Mouse (Mus musculus) embryonic facial prominence, embryonic 11.5 days (tissue): ENCODE measurements around the gene Ddx20. TPM values are rescaled to one million over a fixed set of nuclear protein-coding genes. Genes with fewer than 3 reads are reported as not detected.

Source experiments
- ATAC-seq: fragments of 200-750 bp; cut with Nextera tagmentation; replicated peaks from 2 replicates; pipeline ENCODE4 v1.8.0; 2017; ENCODE audit warnings: low read depth; ENCODE audit not compliant: insufficient number of reproducible peaks, low FRiP score, low TSS enrichment
- DNase-seq: peaks from one replicate; pipeline ENCODE4 v3.0.0-alpha.2; 2015; ENCODE audit warnings: low spot score
- H3K27ac ChIP-seq: fragments of 300-500 bp; sonication (generic); replicated peaks from 2 replicates; pipeline ENCODE4 v1.5.1; 2014; ENCODE audit warnings: mild to moderate bottlenecking, low read depth, low read length, control low read depth
- H3K27me3 ChIP-seq: fragments of 300-500 bp; sonication (generic); 2 replicates; pipeline ENCODE4 v1.6.1; 2014; ENCODE audit warnings: mild to moderate bottlenecking, low read length, moderate library complexity, mixed read lengths; ENCODE audit not compliant: control insufficient read depth, insufficient read depth
- H3K36me3 ChIP-seq: fragments of 300-500 bp; sonication (generic); replicated peaks from 2 replicates; pipeline ENCODE4 v1.6.1; 2014; ENCODE audit warnings: low read depth, mild to moderate bottlenecking, low read length, moderate library complexity, mixed read lengths; ENCODE audit not compliant: control insufficient read depth, insufficient read depth
- H3K4me1 ChIP-seq: fragments of 300-500 bp; sonication (generic); 2 replicates; pipeline ENCODE4 v1.6.1; 2014; ENCODE audit warnings: low read length, mixed read lengths; ENCODE audit not compliant: control insufficient read depth, insufficient read depth
- H3K4me2 ChIP-seq: fragments of 300-500 bp; sonication (generic); 2 replicates; pipeline ENCODE4 v1.6.1; 2014; ENCODE audit warnings: low read depth, mild to moderate bottlenecking, control low read depth, low read length, moderate library complexity
- H3K4me3 ChIP-seq: fragments of 300-500 bp; sonication (generic); 2 replicates; pipeline ENCODE4 v1.5.1; 2014; ENCODE audit warnings: low read depth, low read length, control low read depth
- H3K9ac ChIP-seq: fragments of 300-500 bp; sonication (generic); replicated peaks from 2 replicates; pipeline ENCODE4 v1.6.1; 2014; ENCODE audit warnings: mild to moderate bottlenecking, control low read depth, low read length
- H3K9me3 ChIP-seq: fragments of 300-500 bp; sonication (generic); replicated peaks from 2 replicates; pipeline ENCODE4 v1.6.1; 2016; ENCODE audit warnings: mild to moderate bottlenecking, low read length, inconsistent platforms, mixed read lengths; ENCODE audit not compliant: control insufficient read depth
- WGBS: fragments of 180-500 bp; shearing (Covaris S2); extraction: QIAGEN DNeasy Blood & Tissue Kit; methylation state at CpG from one replicate; pipeline ENCODE4 v1.1.7; 2014; 5-methylcytosine and 5-hydroxymethylcytosine counted together
- polyA plus RNA-seq: library from polyadenylated mRNA; unstranded; fragments of >200 nt; fragmentation: Nextera tagmentation; extraction: Ambion mirVana; gene quantifications from 2 replicates; pipeline ENCODE4 v1.2.1, GENCODE M21; 2014

Gene Ddx20
- polyA plus RNA-seq, 1 experiment from 2014 or later = 56.8 TPM

DNA sequence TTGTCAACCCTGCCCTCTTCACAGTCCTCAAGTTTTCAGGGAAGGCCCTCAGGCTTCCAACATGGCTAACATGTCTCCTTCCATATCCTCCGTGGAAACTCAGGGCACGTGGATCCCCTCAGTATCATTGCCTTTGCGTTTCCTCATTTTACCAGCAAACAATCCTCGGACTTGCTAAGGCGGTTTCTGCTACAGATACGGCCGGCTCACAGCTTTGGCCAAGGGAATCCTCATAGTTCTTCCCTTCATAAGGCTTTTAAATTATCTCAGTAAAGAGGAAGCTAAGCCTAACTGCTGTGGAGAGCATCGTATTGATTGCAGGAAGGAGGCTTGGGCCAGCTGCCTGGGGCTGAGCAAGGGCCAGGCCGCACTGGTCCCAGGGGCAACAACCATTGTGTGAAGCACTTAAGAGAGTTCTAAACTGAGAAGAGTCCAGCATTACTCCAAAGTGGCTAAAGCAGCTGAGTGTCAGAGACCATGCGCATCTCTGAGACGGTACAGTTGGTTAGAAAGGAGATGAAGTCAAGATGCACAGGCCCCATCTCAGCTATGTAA is 32.3 kb downstream of the Ddx20 start:
- no peak overlapping the region for H3K4me2 ChIP-seq
- no peaks in the 10 kb centered on the region for H3K4me1 ChIP-seq
- H3K36me3 ChIP-seq = no peaks in the 10 kb centered on the region
- ATAC-seq (no peak), DNase-seq (no peak)
- 88% methylated on average over 11 of the region's 11 CpGs for WGBS
- H3K27ac ChIP-seq = no peak overlapping the region
- H3K4me3 ChIP-seq = no peak overlapping the region
- no peaks in the 10 kb centered on the region for H3K9me3 ChIP-seq
- no peak overlapping the region for H3K9ac ChIP-seq
- H3K27me3 ChIP-seq = no peaks in the 10 kb centered on the region

DNA sequence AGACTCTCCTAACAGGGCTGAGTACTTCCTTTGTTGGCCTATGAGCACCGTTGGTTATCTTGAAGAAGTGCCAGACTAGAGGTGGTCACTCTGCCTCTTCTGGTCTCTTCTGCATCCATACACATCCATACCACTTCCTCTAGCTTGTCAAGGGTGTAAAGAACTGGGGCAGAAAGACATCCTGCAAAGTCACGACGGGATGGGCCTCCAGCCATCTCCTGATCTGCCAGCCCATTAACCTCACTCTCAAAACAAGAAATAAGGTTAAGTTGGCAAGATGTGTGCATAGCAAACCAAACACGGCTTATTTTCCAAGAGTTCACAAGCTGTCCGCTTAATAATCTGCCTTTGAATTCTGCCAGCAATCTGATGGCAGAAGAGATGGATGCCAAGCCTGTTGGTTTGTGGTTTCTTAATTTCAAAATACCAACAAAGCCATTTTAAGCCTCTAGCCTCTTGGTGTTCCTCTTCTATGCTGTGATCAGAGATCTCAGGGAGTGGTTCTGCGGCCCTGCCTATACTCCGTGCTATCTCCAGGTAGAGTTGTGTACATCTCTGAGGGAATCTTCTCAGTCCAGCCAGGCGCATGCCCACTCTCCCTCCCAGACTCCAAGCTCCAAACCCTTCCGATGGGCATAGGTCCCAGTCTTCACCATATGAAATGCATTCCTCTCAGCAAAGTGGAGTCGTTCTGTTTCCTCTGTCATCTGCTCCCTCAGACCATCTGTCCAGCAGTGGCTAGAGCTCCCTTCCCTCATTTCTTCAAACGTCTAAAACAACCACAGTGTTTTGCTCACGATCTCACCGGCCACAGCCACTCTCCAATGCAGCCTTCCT is 33.6 kb downstream of the Ddx20 start:
- ATAC-seq (no peak), DNase-seq (no peak)
- Histone ChIP-seq H3K9me3 (no peaks in the 10 kb centered on the region), H3K4me3 (no peak overlapping the region), H3K9ac (no peak overlapping the region), H3K4me2 (no peak overlapping the region), H3K27ac (no peak overlapping the region), H3K27me3 (no peaks in the 10 kb centered on the region), H3K36me3 (no peaks in the 10 kb centered on the region), H3K4me1 (no peaks in the 10 kb centered on the region)
- 89% methylated on average over 13 of the region's 13 CpGs for WGBS

- no peak for DNase-seq
- no peaks in the 10 kb centered on the region for H3K4me1 ChIP-seq
- no peaks in the 10 kb centered on the region for H3K36me3 ChIP-seq
- ATAC-seq = no peak
- no peak overlapping the region for H3K9ac ChIP-seq
- no peak overlapping the region for H3K4me2 ChIP-seq
- H3K27ac ChIP-seq = no peak overlapping the region
- H3K9me3 ChIP-seq = no peaks in the 10 kb centered on the region
- no peaks in the 10 kb centered on the region for H3K27me3 ChIP-seq
- 76% methylated on average over 8 of the region's 8 CpGs for WGBS
- H3K4me3 ChIP-seq = no peak overlapping the region
Observed at GRCm38 (mm10) chr3:105648889-105649567, 38.3 kb downstream of the Ddx20 start.

DNA sequence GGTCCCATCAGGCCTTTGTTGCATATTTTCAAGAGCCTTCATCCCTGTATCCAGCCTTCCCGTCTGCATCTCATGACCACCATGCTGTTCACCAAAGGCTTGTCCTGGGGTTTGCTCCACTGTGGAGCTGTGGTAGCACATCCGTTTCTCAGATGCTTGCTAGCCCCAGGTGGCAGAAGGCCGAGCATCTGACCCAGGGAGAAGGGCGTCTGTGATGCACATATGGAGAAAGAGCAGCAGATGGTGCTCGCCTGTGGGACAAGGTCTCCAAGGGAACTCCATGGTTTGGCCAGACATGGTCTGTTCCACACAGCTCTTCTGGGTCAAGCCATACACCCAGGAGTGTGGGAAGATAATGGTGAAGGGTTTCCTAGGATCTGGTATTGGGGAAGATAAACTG is 43.8 kb downstream of the Ddx20 start:
- Histone ChIP-seq H3K9ac (no peak overlapping the region), H3K4me3 (no peak overlapping the region), H3K9me3 (no peaks in the 10 kb centered on the region), H3K36me3 (no peaks in the 10 kb centered on the region), H3K27ac (no peak overlapping the region), H3K27me3 (no peaks in the 10 kb centered on the region), H3K4me1 (no peaks in the 10 kb centered on the region), H3K4me2 (no peak overlapping the region)
- no peak for ATAC-seq
- 84% methylated on average over 5 of the region's 5 CpGs for WGBS
- DNase-seq = no peak

DNA sequence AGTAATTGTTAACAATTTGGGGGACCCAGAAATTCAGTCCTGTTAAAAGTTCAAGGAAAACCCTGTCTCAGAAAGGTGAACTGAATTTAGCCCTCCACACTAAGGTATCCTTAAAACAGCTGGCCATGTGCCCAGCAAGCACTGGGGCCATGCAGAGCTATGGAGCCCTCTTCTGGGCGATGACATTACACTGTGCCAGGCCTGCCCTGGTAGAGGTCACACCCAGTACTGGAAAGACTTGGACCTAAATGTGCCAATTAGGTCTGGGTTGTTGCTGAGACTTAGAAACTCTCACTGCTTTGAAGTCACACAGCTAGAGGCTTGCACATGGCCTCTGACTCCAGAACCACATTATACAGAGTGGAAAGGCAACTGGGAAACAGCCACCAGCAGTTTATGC is 45.2 kb downstream of the Ddx20 start:
- no peaks in the 10 kb centered on the region for H3K9me3 ChIP-seq
- DNase-seq (no peak), ATAC-seq (no peak)
- H3K27ac ChIP-seq = no peak overlapping the region
- WGBS = 48% methylated on average over 1 of the region's 1 CpGs
- H3K36me3 ChIP-seq = no peaks in the 10 kb centered on the region
- no peaks in the 10 kb centered on the region for H3K27me3 ChIP-seq
- H3K4me2 ChIP-seq = no peak overlapping the region
- no peak overlapping the region for H3K4me3 ChIP-seq
- H3K9ac ChIP-seq = no peak overlapping the region
- H3K4me1 ChIP-seq = no peaks in the 10 kb centered on the region

- Histone ChIP-seq H3K4me3 (no peak overlapping the region), H3K27me3 (no peaks in the 10 kb centered on the region), H3K9me3 (no peaks in the 10 kb centered on the region), H3K36me3 (no peaks in the 10 kb centered on the region), H3K4me2 (no peak overlapping the region), H3K4me1 (no peaks in the 10 kb centered on the region), H3K9ac (no peak overlapping the region), H3K27ac (no peak overlapping the region)
- DNase-seq (no peak), ATAC-seq (no peak)
- WGBS = 93% methylated on average over 3 of the region's 3 CpGs
Observed at GRCm38 (mm10) chr3:105633021-105633420, 54.4 kb downstream of the Ddx20 start.

DNA sequence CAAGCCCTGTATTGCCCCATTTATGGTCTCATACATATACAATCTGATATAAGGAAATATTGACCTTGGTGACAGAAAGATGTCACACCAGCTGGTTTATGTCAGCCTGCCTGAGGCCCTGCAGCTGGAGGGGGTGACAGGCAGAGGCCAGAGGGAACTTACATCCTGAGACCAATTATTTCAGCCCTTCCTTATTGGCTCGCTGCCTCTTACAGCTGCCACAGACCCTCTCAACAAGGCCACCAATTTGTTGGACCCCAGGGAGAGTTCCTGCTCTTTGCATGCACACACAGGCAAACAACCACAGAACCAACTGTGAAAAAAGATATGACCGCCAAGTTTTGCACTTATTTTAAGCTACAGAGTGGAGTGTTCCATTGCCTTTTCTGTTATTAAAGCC is 55.1 kb downstream of the Ddx20 start:
- 59% methylated on average over 2 of the region's 2 CpGs for WGBS
- no peaks in the 10 kb centered on the region for H3K27me3 ChIP-seq

More for the DNA sequence above, 55.1 kb downstream of the Ddx20 start:
- no peak overlapping the region for H3K9ac ChIP-seq
- H3K9me3 ChIP-seq = no peaks in the 10 kb centered on the region
- DNase-seq (no peak), ATAC-seq (no peak)
- H3K4me1 ChIP-seq = no peaks in the 10 kb centered on the region
- H3K4me3 ChIP-seq = no peak overlapping the region
- H3K36me3 ChIP-seq = no peaks in the 10 kb centered on the region
- H3K4me2 ChIP-seq = no peak overlapping the region
- no peak overlapping the region for H3K27ac ChIP-seq
